Mouse (Mus musculus) kidney, adult 18-20 months (tissue): ENCODE measurements around the gene Iars2.
A peak's percentile ranks its signal among the peaks of the same experiment; 100 is the strongest.

Source experiments
- DNase-seq: peaks from one replicate; pipeline ENCODE4 v3.0.0; 2021

Iars2 gene

DNA sequence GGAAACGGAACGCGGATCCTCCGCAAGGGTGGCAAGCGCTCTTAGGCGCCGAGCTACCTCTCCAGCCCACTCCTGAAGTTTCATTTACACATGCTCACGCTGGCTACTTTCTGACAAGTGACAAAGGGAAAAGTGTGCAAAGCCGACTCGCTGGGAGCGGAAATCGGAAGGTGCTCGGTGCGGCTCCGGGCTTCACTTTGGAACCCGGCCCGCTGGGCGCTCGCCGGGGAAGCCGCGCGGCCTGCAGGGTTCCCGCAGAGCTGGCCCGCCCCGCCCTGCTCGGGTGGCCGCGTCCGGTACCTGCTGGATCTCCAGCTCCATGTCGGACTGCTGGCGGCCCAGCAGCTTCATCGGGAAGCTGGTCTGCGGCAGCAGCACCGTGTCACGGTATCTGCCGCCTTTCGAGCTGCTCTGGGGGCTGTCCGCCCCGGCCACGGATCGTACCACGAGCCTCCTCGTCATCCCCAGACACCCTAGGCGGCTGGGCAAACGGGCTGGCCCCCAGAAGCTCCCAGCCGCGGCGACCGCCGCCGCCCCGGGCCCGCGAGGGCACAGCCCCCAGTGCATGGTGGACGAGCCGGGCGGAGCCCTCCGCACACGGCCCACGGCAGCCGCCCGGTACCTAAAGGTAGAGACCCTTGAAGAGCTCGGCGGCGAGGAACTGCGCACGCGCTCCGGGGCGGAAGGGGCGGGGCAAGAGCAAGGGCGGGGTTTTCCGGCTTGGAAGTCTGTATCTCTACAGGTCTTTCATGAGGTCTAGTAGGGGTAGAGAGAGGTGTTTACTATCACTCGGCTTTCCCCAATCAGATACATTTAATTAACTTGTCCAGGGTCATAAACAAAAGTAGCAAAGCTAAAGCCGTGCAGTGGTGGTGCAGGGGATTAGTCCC, at the start of gene Iars2:
Iars2 (minus strand) TSS at position 676 of the 890 bp plus-strand sequence.
- peak; percentile 94 for DNase-seq

DNA sequence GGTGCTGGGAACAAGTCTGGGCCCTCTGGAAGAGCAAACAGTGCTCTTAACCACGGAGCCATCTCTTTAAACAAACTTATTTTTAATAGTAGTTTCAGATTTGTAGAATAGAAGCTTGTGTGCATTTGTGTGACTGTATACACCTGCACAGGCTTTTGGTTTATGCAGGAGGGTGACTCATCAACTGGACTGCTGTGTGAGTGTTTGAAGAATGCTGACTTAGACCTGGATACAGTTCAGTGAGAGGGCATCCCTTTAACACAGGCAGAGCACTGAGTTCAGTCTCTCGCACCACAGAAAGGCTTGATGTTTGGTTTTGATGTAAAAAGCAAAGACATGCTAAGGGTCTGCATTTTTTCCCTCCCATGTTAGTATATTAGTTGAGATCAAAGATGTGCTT, 48.2 kb upstream of the Iars2 start:
- DNase-seq, result no peak

DNA sequence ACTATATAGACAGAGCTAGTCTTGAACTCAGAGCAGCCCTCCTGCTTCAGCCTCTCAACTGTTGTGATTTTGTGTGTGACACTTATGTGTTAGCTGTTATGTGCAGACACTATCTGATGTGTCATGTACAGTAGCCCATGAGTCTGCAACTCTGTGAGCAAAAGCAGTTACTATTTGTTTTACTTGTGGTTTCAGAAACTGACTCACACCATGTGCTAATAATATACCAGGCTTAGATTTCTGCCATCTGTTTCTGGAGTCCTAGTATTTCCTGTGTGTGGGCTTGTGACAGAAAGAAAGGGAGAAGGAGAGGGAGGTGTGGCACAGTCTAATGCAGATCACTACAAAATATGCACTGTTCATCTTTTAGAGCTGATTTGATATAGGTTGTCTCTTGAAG, 47.2 kb upstream of the Iars2 start:
- no peak for DNase-seq

DNA sequence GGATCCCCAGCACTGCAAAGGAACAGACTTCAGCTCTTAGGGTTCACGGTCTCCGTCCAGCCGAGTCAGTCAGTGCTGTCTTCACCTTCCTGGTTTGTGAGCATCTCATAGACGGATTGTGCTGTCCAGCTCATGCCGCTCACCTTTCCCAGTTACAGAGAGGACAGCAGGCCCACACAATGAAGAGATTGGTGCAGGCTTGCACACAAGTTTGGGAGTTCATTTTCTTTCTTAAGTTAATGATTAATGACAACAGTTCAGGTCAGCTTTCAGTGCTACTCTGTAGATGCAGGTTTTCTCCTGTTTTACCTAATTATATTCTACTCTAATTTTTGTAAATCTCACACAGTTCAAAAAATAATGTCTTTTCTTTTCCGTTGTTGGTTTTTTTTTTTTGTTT, 40.8 kb upstream of the Iars2 start:
- peak; percentile 35 for DNase-seq

DNA sequence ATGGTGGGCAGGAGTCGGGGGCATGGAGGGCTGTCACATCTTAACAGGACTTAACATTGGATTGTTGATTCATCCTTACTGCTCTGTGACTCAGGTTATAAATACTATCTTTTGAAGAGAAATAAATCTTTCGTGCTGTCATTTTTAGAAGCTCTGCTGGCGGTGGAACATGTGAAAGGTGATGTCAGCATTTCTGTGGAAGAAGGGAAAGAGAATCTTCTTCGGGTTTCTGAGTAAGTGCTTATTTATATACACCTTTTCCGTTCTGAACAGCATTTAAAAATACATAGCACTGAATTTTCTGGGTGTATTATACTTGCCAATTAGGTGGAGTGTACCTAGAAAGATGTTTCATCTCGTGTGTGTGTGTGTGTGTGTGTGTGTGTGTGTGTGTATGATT, 38.2 kb upstream of the Iars2 start:
- no peak for DNase-seq

DNA sequence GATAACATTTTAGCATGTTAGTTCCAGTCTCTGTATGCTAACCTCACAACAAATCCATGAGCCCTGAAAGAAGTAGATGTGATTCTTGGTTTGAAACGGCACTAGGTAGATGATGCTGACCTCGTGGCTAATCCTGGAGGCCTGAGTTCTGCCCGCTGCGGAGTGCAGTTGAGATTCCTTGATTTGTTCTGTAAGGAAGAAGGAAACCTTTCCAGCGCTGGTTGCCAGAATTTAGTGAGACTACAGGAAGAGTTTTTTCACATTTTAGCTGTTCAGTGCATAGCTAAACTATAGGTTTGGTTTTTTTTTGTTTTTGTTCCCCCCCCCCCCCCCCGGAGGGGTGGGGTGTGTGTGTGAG, 35.0 kb upstream of the Iars2 start:
- no peak for DNase-seq

DNA sequence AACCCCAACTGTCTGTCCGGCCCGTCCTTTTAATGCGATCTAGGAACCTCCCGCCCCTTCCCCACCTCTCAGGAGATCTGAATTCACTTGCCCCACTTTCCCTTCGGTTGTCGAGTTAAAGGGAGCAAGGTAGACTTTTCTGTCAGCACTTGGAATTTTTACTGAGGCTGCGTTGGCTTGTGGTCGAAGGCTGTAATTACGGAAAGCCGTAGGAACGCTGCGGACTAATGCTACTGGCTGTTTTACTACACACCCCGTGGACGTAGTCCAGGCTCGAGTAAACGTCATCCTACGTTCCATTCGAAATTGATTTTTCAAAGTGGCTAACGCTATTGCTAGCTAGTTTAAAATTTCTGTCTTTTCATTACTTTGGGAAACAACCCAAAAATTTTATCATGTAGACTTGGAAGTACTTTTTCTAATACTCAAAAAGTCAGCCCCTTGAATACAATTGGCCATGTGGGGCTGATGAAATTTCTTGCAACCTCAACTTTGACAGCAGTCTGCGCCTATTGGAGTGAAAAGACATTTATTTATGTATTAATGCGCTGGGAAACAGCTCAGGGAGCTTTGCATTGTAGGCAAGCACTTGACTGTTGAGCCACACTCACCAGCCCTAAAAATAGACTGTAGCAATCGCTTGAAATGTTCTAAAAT, 34.5 kb upstream of the Iars2 start:
- DNase-seq, result peak; percentile 47

DNA sequence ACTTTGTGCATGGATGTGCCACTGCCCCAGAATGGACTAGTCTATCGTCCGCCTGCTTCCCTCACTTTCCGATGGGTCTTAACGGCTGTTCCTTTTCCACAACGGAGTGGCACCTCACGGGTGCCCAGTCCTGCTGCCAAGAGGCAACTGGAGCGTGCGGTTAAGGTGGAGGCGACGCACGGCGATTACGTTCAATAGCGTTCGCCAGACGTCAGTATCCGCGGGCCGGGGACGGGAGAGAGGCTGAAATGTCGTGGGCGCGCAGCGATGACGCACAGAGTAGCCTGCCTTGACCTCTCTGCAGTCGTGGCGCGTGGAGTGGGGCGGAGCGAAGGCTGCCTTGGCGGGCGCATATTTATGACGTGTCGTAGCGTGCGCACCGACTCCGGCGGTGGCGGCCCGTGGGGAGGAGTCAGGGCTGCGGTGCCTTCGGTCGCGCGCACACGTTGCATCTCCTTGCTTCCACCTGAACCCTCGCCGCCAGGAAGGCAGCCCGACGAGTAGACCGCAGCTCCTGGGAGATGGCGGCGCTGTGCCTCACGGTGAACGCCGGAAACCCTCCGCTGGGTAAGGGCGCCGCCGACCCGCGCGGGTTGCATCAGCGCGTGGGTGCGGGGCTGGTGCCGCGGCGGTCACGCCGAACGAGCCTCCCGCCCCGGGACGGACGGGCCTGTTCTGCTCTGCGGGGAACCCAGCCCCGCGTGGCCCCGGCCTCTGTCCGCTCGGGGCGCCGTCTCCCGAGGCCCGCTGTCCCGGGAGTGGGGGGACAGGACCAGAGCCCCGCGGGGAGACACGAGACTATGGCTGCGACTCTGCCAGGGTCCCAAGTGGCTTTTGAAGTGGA, 33.7 kb upstream of the Iars2 start, which contains the start of gene Eprs:
Eprs (plus strand) TSS at position 368 of the 844 bp plus-strand sequence.
- peak; percentile 99 for DNase-seq

DNA sequence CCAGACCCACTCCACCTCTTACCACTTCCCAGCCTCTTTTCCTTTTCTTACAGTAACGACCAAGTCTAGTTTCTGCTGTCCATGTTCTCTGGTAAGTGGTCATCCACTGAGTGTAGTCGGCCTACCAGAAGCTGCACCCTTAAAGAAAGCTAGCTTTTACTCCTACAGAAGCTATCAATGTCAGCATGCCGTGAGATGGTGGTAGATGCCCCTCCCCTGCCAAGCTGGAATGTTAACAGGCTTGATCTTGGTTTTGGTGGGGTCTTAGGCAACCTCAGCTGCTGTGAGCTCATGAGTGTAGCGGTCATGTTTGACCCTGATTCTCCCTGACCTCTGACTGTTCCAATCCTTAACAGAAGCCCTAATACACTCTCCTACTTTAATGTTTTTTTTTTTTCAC, 29.0 kb upstream of the Iars2 start:
- DNase-seq, result no peak

DNA sequence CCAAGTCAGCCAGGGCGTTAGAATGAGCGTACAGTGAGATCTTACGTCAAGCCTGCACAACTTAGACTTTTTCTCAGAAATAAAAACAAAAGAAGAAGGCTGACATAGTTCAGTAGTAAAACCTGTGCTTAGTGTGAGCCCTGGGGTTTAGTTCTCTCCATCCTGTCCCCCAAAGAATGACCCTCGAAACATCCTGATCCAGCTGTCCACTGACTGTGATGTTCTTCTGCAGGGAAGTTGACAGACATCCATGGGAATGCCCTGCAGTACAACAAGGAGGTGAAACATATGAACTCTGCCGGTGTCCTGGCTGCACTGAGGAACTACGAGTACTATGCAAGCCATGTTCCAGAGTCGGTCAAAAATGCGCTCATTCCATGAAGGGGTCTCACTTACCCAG, 27.1 kb upstream of the Iars2 start:
- DNase-seq, result no peak

DNA sequence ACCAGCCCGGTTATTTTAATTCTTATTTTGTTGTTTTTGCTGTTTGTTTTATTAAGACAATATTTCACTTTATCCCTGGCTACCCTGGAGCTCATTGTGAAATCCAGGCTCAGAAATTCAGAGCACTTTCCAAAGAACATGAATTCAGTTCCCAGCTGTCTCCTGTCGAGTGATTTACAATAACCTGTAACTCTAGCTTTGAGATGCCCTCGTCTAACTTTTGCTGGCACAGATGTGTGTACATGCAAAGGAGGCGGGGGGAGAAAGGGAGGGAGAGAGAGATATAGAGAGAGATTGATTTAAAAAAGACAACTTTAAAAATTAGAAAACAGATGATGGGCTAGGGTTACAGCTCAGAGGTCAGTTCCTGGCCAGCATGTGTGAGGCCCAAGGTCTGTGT, 25.5 kb upstream of the Iars2 start:
- DNase-seq, result no peak

DNA sequence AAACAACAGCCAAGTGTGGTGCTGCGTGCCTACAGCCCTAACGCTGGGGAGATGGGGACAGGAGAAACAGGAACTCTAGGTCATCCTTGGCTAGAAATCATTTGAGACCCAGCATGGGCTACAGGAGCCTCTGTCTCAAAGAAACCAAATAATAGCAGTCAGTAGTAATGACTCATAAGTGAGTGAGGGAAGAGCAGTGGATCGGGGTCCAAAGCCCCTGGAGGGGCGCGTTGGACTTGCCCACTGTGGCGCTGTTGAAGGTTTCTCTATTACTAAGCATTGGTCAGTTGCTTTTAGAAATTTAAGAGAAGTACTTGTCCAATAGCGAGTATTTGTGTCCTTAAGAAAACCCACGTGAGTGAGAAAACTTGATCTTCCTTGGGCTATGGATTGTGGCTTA, 24.2 kb upstream of the Iars2 start:
- DNase-seq, result no peak

DNA sequence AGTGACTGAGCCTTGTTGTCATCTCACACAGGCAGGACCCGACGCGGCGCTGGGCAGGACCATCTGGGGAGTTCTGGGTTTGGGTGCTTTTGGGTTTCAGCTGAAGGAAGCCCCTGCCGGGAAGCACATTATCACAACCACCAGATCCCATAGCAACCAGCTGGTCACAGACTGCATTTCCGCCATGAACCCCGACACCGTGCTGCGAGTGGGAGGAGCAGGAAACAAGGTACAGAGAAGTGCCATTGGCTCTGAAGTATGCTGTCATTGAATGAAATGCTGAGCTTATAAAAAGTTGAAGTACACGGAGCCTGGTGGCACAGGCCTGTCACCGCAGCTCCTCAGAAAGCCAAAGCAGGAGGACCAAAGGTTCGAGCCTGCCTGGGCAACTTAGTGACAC, 23.0 kb upstream of the Iars2 start:
- DNase-seq, result no peak

DNA sequence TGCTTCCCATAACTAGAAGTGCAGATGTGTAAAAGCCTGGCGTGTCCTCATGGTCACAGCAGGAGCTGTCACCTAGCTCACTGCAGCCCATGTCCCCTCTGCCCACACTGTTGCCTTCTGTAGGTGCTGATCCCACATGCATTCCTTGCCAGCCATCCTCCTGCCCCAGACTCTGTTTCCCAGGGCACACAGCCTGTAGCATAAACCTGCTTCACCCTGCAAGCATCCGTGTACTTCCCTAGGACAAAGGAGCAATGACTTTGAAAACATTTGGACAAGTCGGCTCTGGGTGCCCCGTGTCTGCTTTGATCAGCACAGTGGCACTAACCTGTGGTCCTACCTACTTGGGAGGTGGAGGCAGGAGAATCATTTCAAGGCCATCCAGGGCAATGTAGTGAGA, 21.4 kb upstream of the Iars2 start:
- no peak for DNase-seq

DNA sequence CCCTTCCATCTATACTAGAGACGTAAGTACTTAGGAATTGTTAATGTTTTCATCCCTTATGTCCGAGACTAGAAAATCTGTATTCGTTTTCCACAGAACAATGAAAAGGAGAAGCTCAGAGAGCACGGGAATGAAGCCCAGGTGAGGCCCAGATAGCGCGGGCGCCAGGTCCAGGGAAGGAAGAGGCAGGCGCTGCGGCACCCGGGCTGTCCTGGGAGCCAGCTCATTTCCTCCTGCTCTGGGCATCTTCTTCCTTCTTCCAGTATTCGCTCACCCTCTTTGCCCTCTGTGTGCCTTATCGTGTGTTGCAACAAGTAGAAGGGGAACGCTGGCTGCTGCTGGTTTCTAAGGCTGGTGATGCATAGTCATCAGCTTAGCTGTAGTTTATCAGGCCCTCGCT, 20.5 kb upstream of the Iars2 start:
- DNase-seq, result no peak

DNA sequence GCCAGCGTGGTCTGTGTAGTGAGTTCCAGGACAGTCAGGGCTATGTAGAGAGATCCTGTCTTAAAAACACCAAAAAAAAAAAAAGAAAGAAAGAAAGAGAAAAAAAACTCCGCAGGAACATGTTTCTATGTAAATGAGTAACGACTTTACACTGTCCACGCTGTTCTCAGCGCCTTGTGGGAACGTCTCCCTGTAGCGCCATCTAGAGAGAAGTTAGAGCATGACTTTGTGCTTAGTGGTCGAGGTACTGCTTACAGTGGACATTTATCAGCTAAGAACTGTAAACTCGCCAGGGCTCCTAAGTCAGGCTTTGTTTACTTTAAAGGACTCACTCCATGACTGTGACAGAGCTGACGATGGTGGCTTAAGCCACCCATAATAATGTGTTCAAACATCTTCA, 17.0 kb upstream of the Iars2 start:
- DNase-seq, result no peak

DNA sequence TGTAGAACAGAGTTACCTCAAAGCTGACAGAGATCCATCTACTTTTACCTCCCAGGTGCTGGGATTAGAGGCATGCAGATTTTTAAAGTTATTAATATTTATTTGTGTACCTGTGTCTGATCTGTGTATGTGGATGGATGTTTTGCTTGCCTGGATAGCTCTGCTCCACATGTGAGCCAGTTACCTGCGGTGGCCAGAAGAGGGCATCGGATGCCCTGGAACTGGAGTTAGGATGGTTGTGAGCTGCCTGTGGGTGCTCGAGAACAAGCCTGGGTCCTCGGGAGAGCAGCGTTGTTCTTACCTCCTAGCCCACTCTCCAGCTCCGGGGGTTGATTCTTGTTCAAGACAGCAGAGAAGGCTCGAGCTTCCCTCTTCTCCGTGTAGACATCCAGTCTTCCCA, 14.2 kb upstream of the Iars2 start:
- no peak for DNase-seq

DNA sequence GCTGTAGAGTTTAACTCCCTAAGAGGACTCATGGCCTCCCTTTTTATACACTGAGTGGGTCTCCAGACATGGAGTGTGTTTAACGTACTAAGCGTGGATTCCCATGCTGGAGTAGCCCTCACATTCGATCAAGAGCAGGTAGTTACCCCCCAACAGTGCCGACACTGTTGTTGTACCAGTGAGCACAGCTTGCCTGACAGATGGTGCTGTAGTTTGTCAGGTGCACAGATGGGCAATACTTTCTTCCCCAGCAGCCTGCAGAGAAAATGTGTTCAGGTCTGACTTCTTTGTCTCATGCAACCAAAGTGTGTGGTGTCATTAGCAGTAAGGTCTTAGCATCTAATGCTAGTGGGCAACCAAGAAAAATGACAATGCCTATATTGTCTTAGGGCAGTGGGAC, 13.2 kb upstream of the Iars2 start:
- DNase-seq, result no peak

DNA sequence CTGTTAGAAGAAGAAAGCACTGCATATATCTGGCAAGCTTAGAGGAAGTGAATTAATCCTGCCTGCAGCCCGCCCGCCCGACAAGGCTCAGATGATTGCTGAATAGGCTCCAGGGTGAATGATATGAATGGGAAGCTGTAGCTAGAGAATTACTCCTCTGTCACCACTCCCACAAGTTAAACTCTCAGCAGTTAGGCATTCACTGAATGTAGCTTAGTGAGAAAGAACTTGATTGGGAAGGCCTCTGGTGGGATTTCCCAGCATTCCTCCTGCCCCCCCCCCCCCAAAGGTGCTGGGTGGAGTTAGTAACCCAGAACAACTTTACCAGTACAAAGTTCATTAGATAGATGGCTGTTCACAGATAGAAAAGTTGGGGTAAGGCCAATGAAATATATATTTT, 7.3 kb upstream of the Iars2 start:
- DNase-seq, result no peak

DNA sequence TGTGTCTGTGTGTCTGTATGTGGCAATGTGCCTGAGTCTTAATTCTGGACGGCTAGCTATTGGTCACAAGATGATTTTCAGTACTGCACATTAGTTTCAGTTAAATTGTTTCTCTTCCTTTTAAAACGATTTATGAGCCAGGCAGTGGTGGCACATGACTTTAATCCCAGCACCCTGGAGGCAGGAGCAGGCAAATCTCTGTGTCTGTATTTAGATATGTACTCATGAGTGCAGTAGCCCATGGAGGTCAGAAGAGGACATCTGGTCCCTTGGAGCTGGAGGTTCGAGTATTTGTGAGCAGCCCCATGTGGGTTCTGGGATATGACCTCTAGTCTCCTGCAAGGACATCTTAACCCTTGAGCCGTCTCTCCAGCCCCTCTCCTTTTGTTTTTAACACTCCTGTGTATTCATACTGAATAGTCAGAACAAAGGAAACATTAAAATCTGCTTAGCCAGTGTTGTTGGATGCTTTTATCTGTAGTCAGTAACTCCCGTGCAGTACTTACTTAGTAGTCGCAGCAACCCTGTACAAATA, 6.1 kb upstream of the Iars2 start:
- DNase-seq, result peak; percentile 26

DNA sequence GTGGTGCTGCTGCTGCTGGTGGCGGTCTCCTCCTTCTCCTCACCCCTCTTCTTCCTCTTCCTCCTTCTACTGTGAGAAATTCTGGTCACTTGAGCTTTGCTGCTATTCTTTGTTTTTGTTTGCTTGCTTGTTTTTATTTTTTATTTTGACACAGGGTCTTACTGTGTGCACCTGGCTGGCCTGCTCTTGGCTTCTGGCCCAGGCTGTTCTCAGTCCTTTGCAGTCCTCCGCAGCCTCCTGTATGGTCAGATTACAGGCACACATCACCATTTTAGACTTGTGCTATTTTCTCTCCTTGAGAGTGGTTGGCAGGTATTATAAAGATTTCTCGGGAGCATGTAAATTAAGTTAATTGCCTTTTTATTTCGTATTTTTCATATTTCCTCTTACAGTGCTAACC, 4.9 kb upstream of the Iars2 start:
- no peak for DNase-seq

DNA sequence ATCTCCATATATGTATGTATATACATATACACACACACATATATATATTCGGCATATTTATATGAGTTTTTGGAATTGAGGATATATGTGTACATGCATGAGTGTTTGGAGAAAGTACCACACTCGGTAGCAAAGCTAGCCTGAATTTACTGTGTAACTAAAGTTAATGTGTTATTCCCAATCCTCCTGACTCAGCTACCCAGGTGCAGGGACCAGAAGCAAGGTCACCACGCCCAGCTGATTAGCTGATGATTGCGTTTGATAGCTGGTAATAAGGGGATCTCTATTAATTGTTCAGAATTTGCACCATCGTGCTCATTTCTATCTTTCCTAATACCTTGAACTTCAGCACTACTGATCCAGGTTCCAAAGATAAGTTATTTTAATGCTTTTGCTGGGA, 4.5 kb upstream of the Iars2 start:
- DNase-seq, result no peak

DNA sequence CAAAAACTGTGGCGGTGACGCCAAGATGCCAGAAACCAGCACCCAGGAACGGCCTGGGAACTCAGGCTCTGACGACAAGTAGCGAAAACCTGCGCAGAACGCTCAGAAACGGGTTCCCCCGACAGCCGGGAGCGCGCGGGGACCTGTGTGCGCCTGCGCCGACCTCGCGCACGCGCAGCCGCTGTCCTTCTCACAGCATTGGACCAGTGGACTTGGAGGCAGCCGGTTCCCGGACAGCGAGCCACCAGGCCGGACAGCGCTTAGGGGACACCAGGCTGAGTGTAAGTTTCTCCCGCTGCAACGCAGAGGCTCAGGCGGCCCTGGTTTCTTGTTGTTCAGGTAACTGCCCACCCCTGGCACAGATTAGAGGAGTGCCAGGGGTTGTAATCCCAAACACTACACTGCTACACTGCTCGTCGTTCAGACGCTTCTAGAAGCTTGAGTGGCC, 2.8 kb upstream of the Iars2 start, which contains the start of gene Bpnt1:
Bpnt1 (plus strand) TSS at position 167 of the 448 bp plus-strand sequence.
- peak; percentile 89 for DNase-seq
